22 mouse cellular contexts compared by ENCODE assay signal in genomic region chr6:48809494-48810219, GRCm38 (mm10). TPM values are rescaled to one million over a fixed set of nuclear protein-coding genes. Genes with fewer than 3 reads are reported as not detected.
DNase-seq lines count a peak whose midpoint lies in the region; ATAC-seq and TF ChIP-seq lines count a peak whose summit lies in the region.
"Had no signal": no experiment of that assay in that cellular context is flagged by ENCODE, and none has a peak within 500 bp of the region (broad histone marks: within the 10 kb centered on the region; RNA-seq: fewer than 3 reads in every experiment).

No protein-coding gene starts in this region.

- H3K9me3 ChIP-seq in lung, embryonic 15.5 days: no peaks in the 10 kb centered on the region
- no peaks in the 10 kb centered on the region for H3K9me3 ChIP-seq in intestine, postnatal 0 days (ENCODE audit: control insufficient read depth)
- H3K9me3 ChIP-seq in stomach, embryonic 16.5 days (replicated peaks; ENCODE audit: control insufficient read depth, low read length): peaks cover 3% of the 10 kb centered on the region; the same call in 1 of the 2 replicates
- H3K9me3 ChIP-seq: embryonic facial prominence, embryonic 12.5 days; forebrain, embryonic 15.5 days; heart, embryonic 10.5 days; hindbrain, embryonic 12.5 days had no signal

- no peak for TF ChIP-seq POLR2A in thymus, adult 2 months (IDR thresholded peaks at IDR 0.05; ENCODE audit: control insufficient read depth, extremely low read depth, insufficient read depth, low read length, poor library complexity)

- H3K27me3 ChIP-seq in lung, embryonic 15.5 days: no peaks in the 10 kb centered on the region
- no peaks in the 10 kb centered on the region for H3K27me3 ChIP-seq in intestine, postnatal 0 days (replicated peaks; ENCODE audit: control insufficient read depth, insufficient read depth, low read length)
- H3K27me3 ChIP-seq in stomach, embryonic 16.5 days (ENCODE audit: control insufficient read depth, insufficient read depth, low read length): no peaks in the 10 kb centered on the region
- no peaks in the 10 kb centered on the region for H3K27me3 ChIP-seq in thymus, adult 2 months (ENCODE audit: control insufficient read depth, insufficient read depth, low read length)
- H3K27me3 ChIP-seq: embryonic facial prominence, embryonic 12.5 days; forebrain, embryonic 15.5 days; hindbrain, embryonic 12.5 days had no signal

- no peaks in the 10 kb centered on the region for H3K36me3 ChIP-seq in lung, embryonic 15.5 days
- H3K36me3 ChIP-seq in intestine, postnatal 0 days (ENCODE audit: control insufficient read depth, insufficient read depth): no peaks in the 10 kb centered on the region
- no peaks in the 10 kb centered on the region for H3K36me3 ChIP-seq in stomach, embryonic 16.5 days (ENCODE audit: control insufficient read depth, insufficient read depth, low read length)
- H3K36me3 ChIP-seq in thymus, adult 2 months (ENCODE audit: control insufficient read depth, insufficient read depth, low read length): no peaks in the 10 kb centered on the region
- H3K36me3 ChIP-seq: embryonic facial prominence, embryonic 12.5 days; forebrain, embryonic 15.5 days; heart, embryonic 10.5 days; hindbrain, embryonic 12.5 days had no signal

- no peak for DNase-seq in lung, adult 18-20 months
- peak; percentile 5 for DNase-seq in ZHBTc4 (ENCODE audit: low read depth, low spot score)
- no peak for DNase-seq in spleen, postnatal 14 days (ENCODE audit: low spot score in 2 of 2)
- no peak for DNase-seq in thymus, adult 2 months
- DNase-seq: adrenal gland, adult 8-10 months; cerebellum, adult 11 months; cerebellum, adult 8-10 months; cerebellum, postnatal 25 days; gastrocnemius, postnatal 36 days; heart, adult 18-20 months; heart, postnatal 10 days; heart, postnatal 4 days had no signal

- no peak overlapping the region for H3K4me3 ChIP-seq in lung, embryonic 15.5 days
- H3K4me3 ChIP-seq in intestine, postnatal 0 days (ENCODE audit: low read depth, low read length): no peak overlapping the region
- H3K4me3 ChIP-seq in stomach, embryonic 16.5 days (replicated peaks; ENCODE audit: low read length): no peak overlapping the region
- H3K4me3 ChIP-seq in thymus, adult 2 months (ENCODE audit: control insufficient read depth, insufficient read depth, low read length): no peak overlapping the region
- H3K4me3 ChIP-seq: embryonic facial prominence, embryonic 12.5 days; forebrain, embryonic 15.5 days; heart, embryonic 10.5 days; hindbrain, embryonic 12.5 days had no signal

- peaks cover 14% of the 10 kb centered on the region for H3K4me1 ChIP-seq in lung, embryonic 15.5 days
- H3K4me1 ChIP-seq in intestine, postnatal 0 days (replicated peaks; ENCODE audit: control insufficient read depth, insufficient read depth, low read length): no peaks in the 10 kb centered on the region
- H3K4me1 ChIP-seq in stomach, embryonic 16.5 days (ENCODE audit: control insufficient read depth, insufficient read depth, low read length): no peaks in the 10 kb centered on the region
- no peaks in the 10 kb centered on the region for H3K4me1 ChIP-seq in thymus, adult 2 months (replicated peaks; ENCODE audit: control insufficient read depth, insufficient read depth, low read length)
- H3K4me1 ChIP-seq: embryonic facial prominence, embryonic 12.5 days; forebrain, embryonic 15.5 days; heart, embryonic 10.5 days; hindbrain, embryonic 12.5 days had no signal

- no peak for TF ChIP-seq CTCF in intestine, postnatal 0 days (IDR thresholded peaks at IDR 0.05; ENCODE audit: low read depth)
- no peak for TF ChIP-seq CTCF in thymus, adult 2 months (IDR thresholded peaks at IDR 0.05; ENCODE audit: borderline replicate concordance, control insufficient read depth, extremely low read depth, insufficient read depth, low read length, poor library complexity)

- H3K9ac ChIP-seq in lung, embryonic 15.5 days: no peak overlapping the region
- H3K9ac ChIP-seq in intestine, postnatal 0 days (ENCODE audit: low read depth, low read length): no peak overlapping the region
- H3K9ac ChIP-seq in stomach, embryonic 16.5 days (ENCODE audit: low read length): no peak overlapping the region
- H3K9ac ChIP-seq: embryonic facial prominence, embryonic 12.5 days; forebrain, embryonic 15.5 days; hindbrain, embryonic 12.5 days had no signal

- H3K4me2 ChIP-seq in lung, embryonic 15.5 days: no peak overlapping the region
- H3K4me2 ChIP-seq in intestine, postnatal 0 days (replicated peaks; ENCODE audit: low read depth): no peak overlapping the region
- no peak overlapping the region for H3K4me2 ChIP-seq in stomach, embryonic 16.5 days (ENCODE audit: low read depth, low read length)
- H3K4me2 ChIP-seq: embryonic facial prominence, embryonic 12.5 days; forebrain, embryonic 15.5 days; hindbrain, embryonic 12.5 days had no signal

- ATAC-seq in lung, embryonic 15.5 days (ENCODE audit: borderline replicate concordance, extremely low read depth, low FRiP score, low TSS enrichment): peak; percentile 89
- ATAC-seq in intestine, postnatal 0 days: no peak
- ATAC-seq in stomach, embryonic 16.5 days (ENCODE audit: insufficient read depth, low FRiP score): peak; percentile 44; the same call in 1 of the 2 replicates
- ATAC-seq: forebrain, embryonic 15.5 days had no signal

- peak overlapping the region; percentile 86 for H3K27ac ChIP-seq in lung, embryonic 15.5 days
- H3K27ac ChIP-seq in intestine, postnatal 0 days (ENCODE audit: low read depth, low read length): peak overlapping the region; percentile 28; the same call in 1 of the 2 replicates
- H3K27ac ChIP-seq in stomach, embryonic 16.5 days (ENCODE audit: low read length): peak overlapping the region; percentile 69; the same call in 1 of the 2 replicates
- no peak overlapping the region for H3K27ac ChIP-seq in thymus, adult 2 months (ENCODE audit: control insufficient read depth, insufficient read depth, low read length)
- H3K27ac ChIP-seq: embryonic facial prominence, embryonic 12.5 days; forebrain, embryonic 15.5 days; heart, embryonic 10.5 days; hindbrain, embryonic 12.5 days had no signal

- WGBS in lung, embryonic 15.5 days: 35% methylated on average over 3 of the region's 3 CpGs
- 54% methylated on average over 3 of the region's 3 CpGs for WGBS in intestine, postnatal 0 days
- 37% methylated on average over 3 of the region's 3 CpGs for WGBS in stomach, embryonic 16.5 days
- WGBS in thymus, adult 2 months: 93% methylated on average over 3 of the region's 3 CpGs

RNA-seq across cellular contexts. Expression of gene Tmem176a, which starts 31.1 kb away (rescaled TPM):
- 226 and 227 TPM in 2 replicates for polyA plus RNA-seq in lung, embryonic 15.5 days (2015; fragmentation: Nextera tagmentation; extraction: Ambion mirVana)
- 180 and 193 TPM in 2 replicates for polyA plus RNA-seq in intestine, postnatal 0 days (2015; fragmentation: Nextera tagmentation; extraction: Ambion mirVana)
- 157 and 176 TPM in 2 replicates for polyA plus RNA-seq in stomach, embryonic 16.5 days (2015; fragmentation: Nextera tagmentation; extraction: Ambion mirVana)
- polyA plus RNA-seq in thymus, adult 2 months (2012; rRNA removed): 67.0 and 84.8 TPM in 2 replicates

RNA-seq across cellular contexts. Expression of gene Tmem176b, which starts 31.6 kb away (rescaled TPM):
- polyA plus RNA-seq in lung, embryonic 15.5 days (2015; fragmentation: Nextera tagmentation; extraction: Ambion mirVana): 425 and 442 TPM in 2 replicates
- polyA plus RNA-seq in intestine, postnatal 0 days (2015; fragmentation: Nextera tagmentation; extraction: Ambion mirVana): 319 and 320 TPM in 2 replicates
- 302 and 332 TPM in 2 replicates for polyA plus RNA-seq in stomach, embryonic 16.5 days (2015; fragmentation: Nextera tagmentation; extraction: Ambion mirVana)
- polyA plus RNA-seq in thymus, adult 2 months (2012; rRNA removed): 206 and 265 TPM in 2 replicates

RNA-seq across cellular contexts. Expression of gene Gimap3, which starts 39.0 kb away (rescaled TPM):
- 0.22 TPM in 1 of 2 replicates, not detected in the other for polyA plus RNA-seq in lung, embryonic 15.5 days (2015; fragmentation: Nextera tagmentation; extraction: Ambion mirVana)
- polyA plus RNA-seq in intestine, postnatal 0 days (2015; fragmentation: Nextera tagmentation; extraction: Ambion mirVana): 0.58 and 0.64 TPM in 2 replicates
- polyA plus RNA-seq in stomach, embryonic 16.5 days (2015; fragmentation: Nextera tagmentation; extraction: Ambion mirVana): 0.14 and 0.17 TPM in 2 replicates
- polyA plus RNA-seq in thymus, adult 2 months (2012; rRNA removed): 48.2 and 61.3 TPM in 2 replicates
- polyA plus RNA-seq: brain, embryonic 14.5 days; embryonic facial prominence, embryonic 12.5 days; forebrain, embryonic 11.5 days; forebrain, embryonic 15.5 days; heart, embryonic 14.5 days; hindbrain, embryonic 12.5 days had no signal

Comparison
In these comparisons a context has a peak if more than half of its experiments do, and no peak if none do; other contexts are left out.
1. RNA of gene Gimap3, which starts 39.0 kb away (polyA plus RNA-seq): 48.2 to 61.3 TPM in thymus, adult 2 months; 0.58 to 0.64 TPM in intestine, postnatal 0 days, 0.22 TPM in lung, embryonic 15.5 days and 0.14 to 0.17 TPM in stomach, embryonic 16.5 days; every median in the first group is over 10 times any median in the second.